Mouse (Mus musculus) common myeloid progenitor, adult 5-6 weeks (primary cell): ENCODE measurements around the gene Lypd9. TPM values are rescaled to one million over a fixed set of nuclear protein-coding genes. Genes with fewer than 3 reads are reported as not detected.
"Not testable (repeated sequence)": the region's sequence is repeated elsewhere in the genome, so short reads cannot be mapped to it uniquely, and the experiment has no call there.

Source experiments
- ATAC-seq: replicated peaks from 2 replicates; pipeline ENCODE4 v1.8.0; 2016; ENCODE audit warnings: low read depth, mild to moderate bottlenecking, moderate TSS enrichment, inconsistent platforms; ENCODE audit not compliant: poor library complexity, severe bottlenecking
- total RNA-seq: library from RNA; stranded (forward); fragments of 200-1000, 187-1606 nt; gene quantifications from 2 replicates; pipeline ENCODE4 v1.2.3, GENCODE M21; 2017

Lypd9 gene
- not detected in 2 replicates for total RNA-seq

- ATAC-seq: no peak
Observed at GRCm38 (mm10) chr11:58452759-58453158, at the start of gene Lypd9. Gene Lypd9 (minus strand): TSS chr11:58452923.

- not testable (repeated sequence) for ATAC-seq
Observed at GRCm38 (mm10) chr11:58502472-58502871, 49.7 kb upstream of the Lypd9 start, which contains the start of gene Olfr331. Gene Olfr331 (minus strand): TSS chr11:58502572.

GRCm38 (mm10) chr11:58499290-58499689 lies 46.6 kb upstream of the Lypd9 start:
- no peak for ATAC-seq

GRCm38 (mm10) chr11:58498761-58499160 lies 46.0 kb upstream of the Lypd9 start:
- no peak for ATAC-seq

- no peak for ATAC-seq
Observed at GRCm38 (mm10) chr11:58492455-58492854, 39.7 kb upstream of the Lypd9 start, which contains the start of gene Olfr332. Gene Olfr332 (minus strand): TSS chr11:58492555.

- ATAC-seq: no peak
Observed at GRCm38 (mm10) chr11:58462170-58462569, 9.4 kb upstream of the Lypd9 start, which contains the start of gene Olfr30. Gene Olfr30 (minus strand): TSS chr11:58462270.

GRCm38 (mm10) chr11:58453592-58453991 lies 869 bp upstream of the Lypd9 start:
- no peak for ATAC-seq

- ATAC-seq: no peak
Observed at GRCm38 (mm10) chr11:58437866-58438265, 14.9 kb downstream of the Lypd9 start.

- no peak for ATAC-seq
Observed at GRCm38 (mm10) chr11:58432259-58432658, 20.5 kb downstream of the Lypd9 start, which contains the start of gene Gm12253. Gene Gm12253 (plus strand): TSS chr11:58432559.

GRCm38 (mm10) chr11:58420815-58421214 lies 31.9 kb downstream of the Lypd9 start, which contains the start of gene 1810065E05Rik:
Gene 1810065E05Rik (plus strand): TSS chr11:58421111.
- no peak for ATAC-seq

- ATAC-seq: no peak
Observed at GRCm38 (mm10) chr11:58418336-58418735, 34.4 kb downstream of the Lypd9 start.

- no peak for ATAC-seq
Observed at GRCm38 (mm10) chr11:58408066-58408465, 44.7 kb downstream of the Lypd9 start.

- ATAC-seq: no peak
Observed at GRCm38 (mm10) chr11:58400655-58401054, 52.1 kb downstream of the Lypd9 start.

- ATAC-seq: no peak
Observed at GRCm38 (mm10) chr11:58399985-58400645, 52.6 kb downstream of the Lypd9 start.

Other genes starting within 250 kb of the Lypd9 start
- gene 4930438A08Rik, start 178.1 kb downstream of the Lypd9 start, total RNA-seq: 0.41 and 0.92 TPM in 2 replicates
- 15.8 and 19.3 TPM in 2 replicates for gene Zfp692, start 145.9 kb downstream of the Lypd9 start, total RNA-seq
- gene Zfp672, start 122.6 kb downstream of the Lypd9 start, total RNA-seq: 23.0 and 25.8 TPM in 2 replicates
- gene Sh3bp5l, start 122.2 kb downstream of the Lypd9 start, total RNA-seq: 12.7 and 13.5 TPM in 2 replicates
- not detected in 2 replicates for gene Lypd8, start 73.9 kb downstream of the Lypd9 start, total RNA-seq
- not detected in 2 replicates for gene 1810065E05Rik, start 31.8 kb downstream of the Lypd9 start, total RNA-seq
- gene Gm12253, start 20.4 kb downstream of the Lypd9 start, total RNA-seq: not detected in 2 replicates
- not detected in 2 replicates for gene Olfr30, start 9.3 kb upstream of the Lypd9 start, total RNA-seq
- not detected in 2 replicates for gene Olfr332, start 39.6 kb upstream of the Lypd9 start, total RNA-seq
- gene Olfr331, start 49.6 kb upstream of the Lypd9 start, total RNA-seq: not detected in 2 replicates
- gene Olfr330, start 81.9 kb upstream of the Lypd9 start, total RNA-seq: not detected in 2 replicates
- not detected in 2 replicates for gene Olfr329-ps, start 93.5 kb upstream of the Lypd9 start, total RNA-seq
- gene Olfr328, start 102.7 kb upstream of the Lypd9 start, total RNA-seq: not detected in 2 replicates
- gene Olfr224, start 117.6 kb upstream of the Lypd9 start, total RNA-seq: not detected in 2 replicates
- not detected in 2 replicates for gene Olfr325, start 124.8 kb upstream of the Lypd9 start, total RNA-seq
- gene Olfr324, start 142.2 kb upstream of the Lypd9 start, total RNA-seq: not detected in 2 replicates
- not detected in 2 replicates for gene 2210407C18Rik, start 163.2 kb upstream of the Lypd9 start, total RNA-seq
- gene Olfr323, start 177.6 kb upstream of the Lypd9 start, total RNA-seq: not detected in 2 replicates
- 4.7 and 8.4 TPM in 2 replicates for gene Trim58, start 187.5 kb upstream of the Lypd9 start, total RNA-seq
- gene Olfr322, start 205.9 kb upstream of the Lypd9 start, total RNA-seq: 0.27 TPM in 1 of 2 replicates, not detected in the other
- not detected in 2 replicates for gene Olfr320, start 228.2 kb upstream of the Lypd9 start, total RNA-seq
- gene Olfr319, start 246.2 kb upstream of the Lypd9 start, total RNA-seq: not detected in 2 replicates